Mouse (Mus musculus): ENCODE results near the gene Grip2.

DNA sequence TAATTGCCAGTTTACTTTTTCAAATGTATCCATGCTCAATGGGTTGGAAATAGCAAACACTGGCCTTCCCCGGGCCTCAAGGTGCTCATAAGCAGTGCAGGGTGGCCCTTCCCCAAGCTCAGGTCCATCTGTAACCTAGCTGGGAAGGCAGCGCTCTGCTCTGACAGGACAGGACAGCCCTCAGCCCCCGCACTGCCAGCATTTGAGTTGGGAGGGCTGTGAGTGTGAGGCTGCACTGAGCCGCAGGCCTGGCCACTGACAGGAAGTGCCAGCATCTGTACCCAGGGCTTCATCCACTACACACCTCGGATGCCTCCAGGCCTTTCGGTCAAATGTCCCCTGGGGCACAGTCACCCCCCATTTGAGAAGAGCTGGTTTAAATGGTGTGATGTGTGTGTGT is 11.1 kb downstream of the Grip2 start:
- no peak for TF ChIP-seq CTCF (conservative IDR thresholded peaks at IDR 0.05; ENCODE audit: insufficient read depth, insufficient read length, low read depth, low read length)
- TF ChIP-seq POLR2A (IDR thresholded peaks at IDR 0.05; ENCODE audit: low read depth, low read length), result no peak
